Mouse (Mus musculus): ENCODE results near the gene Grik4. TPM values are rescaled to one million over a fixed set of nuclear protein-coding genes. Genes with fewer than 3 reads are reported as not detected.
"Not testable (repeated sequence)": the region's sequence is repeated elsewhere in the genome, so short reads cannot be mapped to it uniquely, and the experiment has no call there.

Gene Grik4
- polyA plus RNA-seq (2012; rRNA removed), result 0.25 and 0.35 TPM in 2 replicates

GRCm38 (mm10) chr9:42943781-42944535 is at the start of gene Grik4:
TSS of gene Grik4 (minus strand) at chr9:42944493.
- Histone ChIP-seq H3K27me3 (ENCODE audit: control insufficient read depth, insufficient read depth, low read length) (peaks cover 28% of the 10 kb centered on the region), H3K36me3 (ENCODE audit: control insufficient read depth, insufficient read depth, low read length) (no peaks in the 10 kb centered on the region), H3K27ac (ENCODE audit: insufficient read depth, low read depth, low read length) (no peak within 1 kb of the TSS), H3K4me3 (ENCODE audit: low read depth, low read length) (peak within 1 kb of the TSS; percentile 63), H3K4me1 (ENCODE audit: control insufficient read depth, insufficient read depth, insufficient read length, low read length) (peaks cover 2% of the 10 kb centered on the region)
- no peak for TF ChIP-seq POLR2A (IDR thresholded peaks at IDR 0.05; ENCODE audit: low read depth, low read length)
- TF ChIP-seq CTCF (IDR thresholded peaks at IDR 0.05; ENCODE audit: extremely low read depth, insufficient read length, insufficient replicate concordance, low read depth, low read length), result no peak
- 2% methylated on average over 68 of the region's 68 CpGs for whole genome bisulfite sequencing

GRCm38 (mm10) chr9:42993659-42994058 is 49.4 kb upstream of the Grik4 start:
- Histone ChIP-seq H3K4me1 (ENCODE audit: control insufficient read depth, insufficient read depth, insufficient read length, low read length) (no peaks in the 10 kb centered on the region), H3K4me3 (ENCODE audit: low read depth, low read length) (no peak overlapping the region), H3K27ac (ENCODE audit: insufficient read depth, low read depth, low read length) (no peak overlapping the region), H3K36me3 (ENCODE audit: control insufficient read depth, insufficient read depth, low read length) (peaks cover 54% of the 10 kb centered on the region), H3K27me3 (ENCODE audit: control insufficient read depth, insufficient read depth, low read length) (no peaks in the 10 kb centered on the region)
- TF ChIP-seq CTCF (IDR thresholded peaks at IDR 0.05; ENCODE audit: extremely low read depth, insufficient read length, insufficient replicate concordance, low read depth, low read length), result no peak
- no peak for TF ChIP-seq POLR2A (IDR thresholded peaks at IDR 0.05; ENCODE audit: low read depth, low read length)
- WGBS, result 92% methylated on average over 4 of the region's 4 CpGs

- peaks cover 47% of the 10 kb centered on the region for H3K36me3 ChIP-seq (ENCODE audit: control insufficient read depth, insufficient read depth, low read length)
- no peaks in the 10 kb centered on the region for H3K27me3 ChIP-seq (ENCODE audit: control insufficient read depth, insufficient read depth, low read length)
- no peaks in the 10 kb centered on the region for H3K4me1 ChIP-seq (ENCODE audit: control insufficient read depth, insufficient read depth, insufficient read length, low read length)
- TF ChIP-seq CTCF (IDR thresholded peaks at IDR 0.05; ENCODE audit: extremely low read depth, insufficient read length, insufficient replicate concordance, low read depth, low read length) (no peak), POLR2A (IDR thresholded peaks at IDR 0.05; ENCODE audit: low read depth, low read length) (no peak)
- H3K4me3 ChIP-seq (ENCODE audit: low read depth, low read length), result no peak overlapping the region
- H3K27ac ChIP-seq (ENCODE audit: insufficient read depth, low read depth, low read length), result no peak overlapping the region
- 91% methylated on average over 4 of the region's 4 CpGs for WGBS
These were observed 43.7 kb upstream of the Grik4 start for GRCm38 (mm10) chr9:42987988-42988387.

- no peak overlapping the region for H3K4me3 ChIP-seq (ENCODE audit: low read depth, low read length)
- peaks cover 61% of the 10 kb centered on the region for H3K36me3 ChIP-seq (ENCODE audit: control insufficient read depth, insufficient read depth, low read length)
- H3K27me3 ChIP-seq (ENCODE audit: control insufficient read depth, insufficient read depth, low read length), result no peaks in the 10 kb centered on the region
- WGBS, result 77% methylated on average over 11 of the region's 11 CpGs
- H3K4me1 ChIP-seq (ENCODE audit: control insufficient read depth, insufficient read depth, insufficient read length, low read length), result no peaks in the 10 kb centered on the region
- TF ChIP-seq POLR2A (IDR thresholded peaks at IDR 0.05; ENCODE audit: low read depth, low read length) (no peak), CTCF (IDR thresholded peaks at IDR 0.05; ENCODE audit: extremely low read depth, insufficient read length, insufficient replicate concordance, low read depth, low read length) (no peak)
- no peak overlapping the region for H3K27ac ChIP-seq (ENCODE audit: insufficient read depth, low read depth, low read length)
These were observed 24.7 kb upstream of the Grik4 start for GRCm38 (mm10) chr9:42968894-42969521.

GRCm38 (mm10) chr9:42967731-42968130 is 23.4 kb upstream of the Grik4 start:
- WGBS, result 89% methylated on average over 9 of the region's 9 CpGs
- TF ChIP-seq POLR2A (IDR thresholded peaks at IDR 0.05; ENCODE audit: low read depth, low read length), result no peak
- TF ChIP-seq CTCF (IDR thresholded peaks at IDR 0.05; ENCODE audit: extremely low read depth, insufficient read length, insufficient replicate concordance, low read depth, low read length), result no peak
- Histone ChIP-seq H3K27me3 (ENCODE audit: control insufficient read depth, insufficient read depth, low read length) (no peaks in the 10 kb centered on the region), H3K36me3 (ENCODE audit: control insufficient read depth, insufficient read depth, low read length) (peaks cover 51% of the 10 kb centered on the region), H3K4me3 (ENCODE audit: low read depth, low read length) (no peak overlapping the region), H3K4me1 (ENCODE audit: control insufficient read depth, insufficient read depth, insufficient read length, low read length) (no peaks in the 10 kb centered on the region), H3K27ac (ENCODE audit: insufficient read depth, low read depth, low read length) (no peak overlapping the region)

GRCm38 (mm10) chr9:42964809-42965208 is 20.5 kb upstream of the Grik4 start:
- WGBS, result 83% methylated on average over 3 of the region's 3 CpGs
- H3K27me3 ChIP-seq (ENCODE audit: control insufficient read depth, insufficient read depth, low read length), result not testable (repeated sequence)

GRCm38 (mm10) chr9:42964366-42964765 is 20.1 kb upstream of the Grik4 start:
- Histone ChIP-seq H3K27ac (ENCODE audit: insufficient read depth, low read depth, low read length) (no peak overlapping the region), H3K4me1 (ENCODE audit: control insufficient read depth, insufficient read depth, insufficient read length, low read length) (no peaks in the 10 kb centered on the region), H3K36me3 (ENCODE audit: control insufficient read depth, insufficient read depth, low read length) (peaks cover 24% of the 10 kb centered on the region), H3K27me3 (ENCODE audit: control insufficient read depth, insufficient read depth, low read length) (0 out of 2 replicates have a peak, but pooled peaks cover 8% of the 10 kb centered on the region), H3K4me3 (ENCODE audit: low read depth, low read length) (no peak overlapping the region)
- 91% methylated on average over 12 of the region's 12 CpGs for WGBS
- no peak for TF ChIP-seq CTCF (IDR thresholded peaks at IDR 0.05; ENCODE audit: extremely low read depth, insufficient read length, insufficient replicate concordance, low read depth, low read length)
- no peak for TF ChIP-seq POLR2A (IDR thresholded peaks at IDR 0.05; ENCODE audit: low read depth, low read length)

More at GRCm38 (mm10) chr9:42964809-42965208, 20.5 kb upstream of the Grik4 start:
- H3K4me3 ChIP-seq (ENCODE audit: low read depth, low read length); H3K4me1 ChIP-seq (ENCODE audit: control insufficient read depth, insufficient read depth, insufficient read length, low read length); H3K27ac ChIP-seq (ENCODE audit: insufficient read depth, low read depth, low read length): not testable (repeated sequence)
- H3K36me3 ChIP-seq (ENCODE audit: control insufficient read depth, insufficient read depth, low read length), result peaks cover 28% of the 10 kb centered on the region
